Mouse (Mus musculus): ENCODE results near the gene Dcaf10.

The Dcaf10 gene

DNA sequence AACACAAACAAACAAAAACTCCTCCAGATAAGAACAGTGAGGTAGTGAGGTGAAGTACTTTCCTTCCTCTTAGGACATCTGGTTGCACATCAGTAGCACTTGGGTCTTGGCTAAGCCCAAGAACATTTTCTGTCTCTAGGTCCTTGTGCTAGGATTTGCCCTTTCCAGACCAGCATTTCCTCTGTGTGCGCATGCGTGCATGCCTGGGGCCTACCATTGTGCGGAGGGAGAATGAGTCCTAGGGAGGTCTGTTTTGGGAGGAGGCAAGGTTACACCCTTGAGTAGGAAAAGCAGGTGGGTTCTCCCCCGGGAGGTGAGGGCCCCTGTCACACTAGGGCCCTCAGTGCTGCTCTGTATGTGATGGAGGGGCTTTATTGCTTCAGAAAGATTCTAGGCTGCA is 77.2 kb downstream of the Dcaf10 start:
- no peak for DNase-seq (ENCODE audit: low spot score)

- no peak for DNase-seq (ENCODE audit: low spot score)
These were observed 78.8 kb downstream of the Dcaf10 start for GRCm38 (mm10) chr4:45420733-45421132.

DNA sequence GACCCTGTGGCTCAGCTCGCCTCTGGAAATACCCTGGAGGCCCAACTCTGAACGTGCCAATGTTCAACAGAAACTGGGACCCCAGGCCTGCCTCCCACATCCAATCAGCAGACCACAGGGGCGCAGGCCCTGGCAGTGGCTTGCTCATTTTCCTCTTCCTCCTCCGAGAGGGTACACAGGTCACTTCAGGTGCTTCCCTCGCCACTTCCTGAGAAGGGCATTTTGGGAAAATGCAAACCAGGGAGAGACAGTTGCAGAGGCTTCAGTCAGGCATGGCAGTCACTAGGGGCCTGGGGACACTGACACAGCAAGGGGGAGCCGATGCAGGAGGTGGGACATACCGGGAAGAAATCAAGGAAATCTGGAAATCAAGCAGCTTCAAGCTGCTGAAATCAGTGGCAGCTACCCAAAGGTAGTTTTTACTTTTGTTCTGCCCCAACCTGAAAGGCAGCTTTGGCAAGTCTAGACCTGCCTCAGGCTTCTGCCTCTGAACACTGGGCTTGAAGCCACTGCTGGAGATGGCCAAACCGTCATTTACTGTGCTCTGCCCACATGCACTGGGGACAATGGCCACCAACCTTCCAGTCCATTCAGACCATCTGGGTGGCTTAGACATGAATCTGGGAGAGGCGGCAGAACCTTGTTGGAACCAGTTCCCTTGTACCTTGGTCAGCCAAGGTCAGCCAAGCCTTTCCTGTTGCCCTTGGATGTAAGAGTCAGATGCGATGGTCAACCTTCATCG is 79.8 kb downstream of the Dcaf10 start:
- no peak for DNase-seq (ENCODE audit: low spot score)

- DNase-seq (ENCODE audit: low spot score), result no peak
These were observed 80.7 kb downstream of the Dcaf10 start for GRCm38 (mm10) chr4:45422640-45423039.

- no peak for DNase-seq (ENCODE audit: low spot score)
These were observed 81.5 kb downstream of the Dcaf10 start for GRCm38 (mm10) chr4:45423406-45423805.

DNA sequence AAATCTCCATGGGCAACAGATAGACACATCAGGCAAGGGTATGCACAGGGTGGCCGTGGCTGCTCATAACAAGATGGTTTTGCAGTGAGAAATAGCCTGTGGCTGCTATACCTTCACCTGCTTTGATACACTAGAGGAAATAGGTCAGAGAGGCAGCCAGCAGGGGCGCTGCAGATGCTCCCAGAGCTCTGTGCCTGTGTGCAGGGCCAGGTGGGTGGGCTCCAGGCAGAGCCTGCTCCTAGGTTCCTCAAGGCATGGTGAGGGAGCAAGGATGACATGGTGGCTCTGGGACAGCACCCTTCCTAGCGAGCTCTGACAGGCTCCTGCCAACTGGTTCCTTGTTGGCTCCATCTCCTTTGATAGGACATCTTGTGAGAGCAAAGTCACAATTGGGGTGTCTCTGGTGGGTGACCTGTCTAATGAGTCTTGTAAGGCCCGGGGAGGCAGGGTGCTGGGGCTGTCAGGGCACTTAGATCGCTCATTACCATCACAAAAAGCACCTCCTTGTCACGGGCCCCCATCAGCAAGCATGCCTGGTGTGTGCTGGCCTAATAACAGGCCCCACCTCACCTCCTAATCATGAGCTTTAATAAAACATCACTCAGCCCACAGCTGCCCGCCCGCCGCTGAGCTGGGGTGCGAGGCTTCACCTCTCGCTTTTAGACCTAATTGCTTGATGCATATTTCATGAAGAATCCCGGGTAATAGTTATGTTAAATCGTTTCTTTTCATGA is 85.0 kb downstream of the Dcaf10 start:
- DNase-seq (ENCODE audit: low spot score), result no peak
